Mouse (Mus musculus): Measurements from ENCODE around the gene Slc30a5.
"Not testable (repeated sequence)": the region's sequence is repeated elsewhere in the genome, so short reads cannot be mapped to it uniquely, and the experiment has no call there.

Slc30a5 gene

GRCm38 (mm10) chr13:100832741-100833639 is at the start of gene Slc30a5:
Gene Slc30a5, minus strand, starts transcription at chr13:100833427.
- peak; percentile 95 for DNase-seq (ENCODE audit: extremely low spot score, low read depth, low spot score)

GRCm38 (mm10) chr13:100881944-100882343 is 48.7 kb upstream of the Slc30a5 start:
- DNase-seq (ENCODE audit: extremely low spot score, low read depth, low spot score): no peak

DNA sequence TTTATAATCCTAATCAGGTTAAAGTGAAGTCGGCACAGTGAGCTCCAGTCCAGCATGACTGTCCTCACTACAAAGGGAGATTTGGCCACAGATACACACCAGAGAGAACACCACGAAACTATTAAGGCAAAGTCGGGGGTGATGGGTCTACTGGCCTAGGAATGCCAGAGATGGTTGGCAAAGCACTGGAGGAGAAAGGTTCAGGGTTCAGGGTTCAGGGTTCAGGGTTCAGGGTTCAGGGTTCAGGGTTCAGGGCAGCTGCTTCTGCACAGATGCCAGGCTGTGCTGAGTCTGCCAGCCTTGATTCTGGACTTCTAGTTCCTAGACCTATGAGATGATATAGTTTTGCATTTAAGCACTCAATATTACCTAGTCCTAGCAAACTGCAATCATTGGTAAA is 46.6 kb upstream of the Slc30a5 start:
- no peak for DNase-seq (ENCODE audit: extremely low spot score, low read depth, low spot score)

DNA sequence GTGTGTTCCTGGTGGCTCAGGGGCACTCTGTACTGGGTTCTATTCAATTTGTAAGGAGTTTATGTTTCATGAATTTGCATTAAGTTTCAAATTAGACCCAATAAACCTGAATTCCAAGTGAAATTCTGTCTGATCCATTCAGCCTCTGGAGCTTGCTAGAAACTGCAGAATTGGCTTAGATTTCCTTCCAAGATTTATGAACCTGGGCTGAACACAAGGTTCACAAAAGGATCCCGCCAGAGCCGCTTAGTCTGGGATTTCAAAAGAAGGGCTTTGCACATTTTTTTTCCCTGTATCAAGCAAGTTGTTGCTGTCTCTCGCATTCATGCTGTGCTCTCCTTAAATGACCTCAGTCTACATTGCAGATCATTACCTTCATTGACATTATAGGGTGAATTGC is 46.1 kb upstream of the Slc30a5 start:
- no peak for DNase-seq (ENCODE audit: extremely low spot score, low read depth, low spot score)

GRCm38 (mm10) chr13:100878264-100878663 is 45.0 kb upstream of the Slc30a5 start:
- DNase-seq (ENCODE audit: extremely low spot score, low read depth, low spot score): no peak

- DNase-seq (ENCODE audit: extremely low spot score, low read depth, low spot score): no peak
Observed at GRCm38 (mm10) chr13:100877703-100878102, 44.5 kb upstream of the Slc30a5 start.

- no peak for DNase-seq (ENCODE audit: extremely low spot score, low read depth, low spot score)
Observed at GRCm38 (mm10) chr13:100875103-100875502, 41.9 kb upstream of the Slc30a5 start.

- DNase-seq (ENCODE audit: extremely low spot score, low read depth, low spot score): no peak
Observed at GRCm38 (mm10) chr13:100874588-100874987, 41.4 kb upstream of the Slc30a5 start.

DNA sequence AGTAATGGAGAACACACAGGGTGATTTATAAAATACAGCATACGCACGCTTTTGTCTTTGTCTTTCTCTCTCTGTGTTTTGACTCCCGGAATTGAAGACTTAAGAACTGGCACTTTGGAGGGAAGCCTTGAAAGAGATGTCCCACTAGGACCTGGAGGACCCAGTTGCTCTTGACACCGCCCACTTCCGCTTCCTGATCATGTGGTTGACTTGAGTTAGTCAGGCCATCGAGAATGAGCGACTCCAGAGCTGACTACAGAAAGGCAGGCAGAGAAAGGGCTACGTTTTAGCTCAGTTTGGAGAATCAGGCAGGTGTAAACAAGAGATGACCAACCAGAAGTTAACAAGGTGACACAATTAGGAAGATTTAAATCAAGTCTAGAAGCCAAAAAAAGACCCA is 40.3 kb upstream of the Slc30a5 start:
- DNase-seq (ENCODE audit: extremely low spot score, low read depth, low spot score): no peak

DNA sequence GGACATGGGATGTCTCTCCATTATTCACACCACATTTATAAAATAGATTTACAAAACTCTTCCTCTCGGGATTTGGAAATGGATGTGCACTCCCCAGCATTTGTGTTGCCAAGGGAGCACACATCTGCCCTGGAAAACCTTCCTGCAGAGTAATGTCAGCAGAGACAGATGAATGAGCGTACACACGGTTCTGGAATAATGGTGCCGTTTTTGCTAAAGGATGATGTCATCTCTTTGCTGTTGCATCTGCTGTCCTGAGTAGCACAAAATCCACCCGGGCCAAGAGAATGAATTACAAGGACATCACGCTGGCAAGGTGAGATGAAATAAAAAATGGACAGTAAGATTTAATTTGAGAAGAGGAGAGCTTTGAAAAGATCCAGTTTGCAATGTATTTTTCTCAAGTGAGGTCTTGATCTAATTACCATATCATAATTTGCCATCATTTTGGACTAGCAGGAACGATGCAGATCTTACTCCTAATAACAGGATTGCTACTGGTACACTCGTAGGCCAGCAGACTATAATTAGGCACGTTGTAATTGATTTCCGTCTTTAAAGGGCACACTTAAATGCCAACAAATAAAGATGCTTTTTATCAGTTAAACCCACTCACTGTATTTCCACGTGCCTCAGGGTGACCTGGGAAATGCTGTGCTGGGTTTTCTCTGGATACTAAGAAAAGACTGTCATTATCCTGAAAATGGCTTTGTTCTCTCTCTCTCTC is 38.4 kb upstream of the Slc30a5 start:
- no peak for DNase-seq (ENCODE audit: extremely low spot score, low read depth, low spot score)

GRCm38 (mm10) chr13:100869813-100870212 is 36.6 kb upstream of the Slc30a5 start:
- no peak for DNase-seq (ENCODE audit: extremely low spot score, low read depth, low spot score)

- no peak for DNase-seq (ENCODE audit: extremely low spot score, low read depth, low spot score)
Observed at GRCm38 (mm10) chr13:100866311-100866710, 33.1 kb upstream of the Slc30a5 start.

DNA sequence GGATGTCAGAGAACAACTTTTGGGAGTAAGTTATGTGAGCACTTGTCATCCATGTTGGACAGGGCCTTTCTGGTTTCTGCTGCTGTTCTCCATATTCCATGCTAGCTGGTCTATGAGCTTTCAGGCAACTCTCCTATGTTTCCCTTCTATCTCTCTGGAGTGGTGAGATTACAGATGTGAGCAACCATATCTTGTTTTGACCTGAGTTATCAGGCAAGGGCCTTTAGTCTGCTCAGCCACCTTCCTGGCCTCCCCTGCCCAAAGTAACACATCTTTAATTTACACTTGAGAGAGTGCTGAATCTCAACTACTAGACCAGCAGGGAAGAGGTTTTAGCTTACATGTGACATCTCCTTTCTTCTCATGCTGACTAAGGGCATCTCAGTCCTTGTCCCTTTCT is 32.5 kb upstream of the Slc30a5 start:
- DNase-seq (ENCODE audit: extremely low spot score, low read depth, low spot score): no peak

GRCm38 (mm10) chr13:100863914-100864313 is 30.7 kb upstream of the Slc30a5 start:
- DNase-seq (ENCODE audit: extremely low spot score, low read depth, low spot score): not testable (repeated sequence)

DNA sequence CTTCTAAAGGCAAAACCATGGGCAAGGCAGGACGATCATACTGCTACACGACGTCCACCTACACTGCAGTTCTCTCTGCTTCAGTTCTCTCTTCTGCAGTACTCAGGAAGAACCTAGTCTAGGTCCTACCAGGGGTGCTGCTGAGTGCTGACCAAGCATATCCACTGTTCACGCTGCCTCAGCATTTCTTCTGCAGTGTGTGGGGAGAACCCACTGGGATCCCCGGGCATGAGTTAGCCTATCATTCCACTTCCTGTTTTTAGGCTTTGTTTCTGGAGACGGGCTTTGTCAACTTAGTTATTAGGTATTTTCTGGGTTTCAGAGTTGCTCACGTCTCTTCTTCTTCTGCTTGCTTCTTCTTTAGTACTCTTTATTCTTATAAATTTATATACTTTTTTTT is 25.9 kb upstream of the Slc30a5 start:
- no peak for DNase-seq (ENCODE audit: extremely low spot score, low read depth, low spot score)

GRCm38 (mm10) chr13:100854174-100854573 is 20.9 kb upstream of the Slc30a5 start:
- DNase-seq (ENCODE audit: extremely low spot score, low read depth, low spot score): peak; percentile 70

DNA sequence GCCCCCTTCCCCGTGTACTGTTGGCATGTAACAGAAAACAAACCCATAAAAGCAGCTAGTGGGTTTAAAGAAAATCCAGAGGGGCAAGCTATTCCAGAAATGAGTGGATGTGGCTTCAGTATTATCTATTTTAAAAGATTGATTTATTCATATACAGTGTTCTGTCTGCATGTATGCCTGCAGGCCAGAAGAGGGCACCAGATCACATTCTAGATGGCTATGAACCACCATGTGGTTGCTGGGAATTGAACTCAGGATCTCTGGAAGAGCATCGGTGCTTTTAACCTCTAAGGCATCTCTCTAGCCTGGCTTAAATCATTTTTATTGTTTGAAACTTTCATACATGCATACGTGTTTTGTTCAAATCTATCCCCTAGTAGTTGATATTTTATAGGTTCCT is 19.9 kb upstream of the Slc30a5 start:
- DNase-seq (ENCODE audit: extremely low spot score, low read depth, low spot score): no peak

GRCm38 (mm10) chr13:100849137-100849536 is 15.9 kb upstream of the Slc30a5 start:
- DNase-seq (ENCODE audit: extremely low spot score, low read depth, low spot score): no peak

DNA sequence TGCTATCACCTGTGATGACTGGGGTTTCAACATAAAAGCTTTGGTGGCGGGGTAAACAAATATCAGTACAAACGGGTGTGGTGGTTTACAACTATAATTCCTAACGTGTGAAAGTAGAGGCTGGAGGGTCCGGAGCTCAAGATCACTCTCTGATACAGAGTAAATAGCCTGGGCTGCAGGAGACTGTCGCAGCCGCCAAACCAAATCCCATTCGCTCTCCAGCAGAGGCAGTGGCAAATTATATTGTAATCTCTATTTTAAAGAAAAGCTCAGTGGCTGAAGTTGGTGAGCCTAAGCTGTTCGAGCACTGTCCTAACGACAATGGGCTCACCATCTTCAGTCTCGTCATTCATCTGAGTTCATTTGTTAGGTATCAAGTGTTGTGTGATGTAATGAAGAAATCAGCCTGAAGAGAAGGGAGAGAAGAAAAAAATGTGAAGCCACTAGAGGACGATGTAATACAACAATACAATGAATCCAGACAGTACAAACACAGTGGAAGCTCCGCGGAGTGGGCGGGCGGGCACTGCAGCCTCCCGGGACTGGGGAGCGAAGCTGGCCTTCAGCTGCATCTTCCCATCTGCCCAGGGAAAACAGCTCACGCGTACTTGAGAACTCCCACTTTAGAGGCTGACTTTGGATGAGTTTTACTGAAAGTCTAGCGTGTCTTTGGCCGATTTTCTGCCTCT is 13.8 kb upstream of the Slc30a5 start:
- no peak for DNase-seq (ENCODE audit: extremely low spot score, low read depth, low spot score)

DNA sequence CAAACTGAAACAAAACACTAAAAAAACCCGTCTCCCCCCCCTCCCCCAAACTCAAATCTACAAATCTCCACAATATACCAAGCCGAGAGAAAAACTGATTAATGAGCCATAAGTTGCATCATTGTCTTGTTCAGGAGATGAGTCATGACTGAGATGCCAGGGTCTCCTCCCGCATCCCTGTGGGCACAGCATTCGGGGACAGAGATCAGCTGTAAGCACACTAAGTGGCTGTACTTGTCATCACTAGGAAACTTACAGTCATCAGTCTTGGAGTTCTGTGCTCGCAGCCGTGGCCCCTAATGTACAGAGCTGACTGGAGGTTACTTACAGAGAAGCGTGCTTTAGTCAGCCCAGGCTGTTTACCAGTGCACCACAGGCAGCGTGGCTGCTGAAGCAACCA is 13.0 kb upstream of the Slc30a5 start:
- no peak for DNase-seq (ENCODE audit: extremely low spot score, low read depth, low spot score)

- DNase-seq (ENCODE audit: extremely low spot score, low read depth, low spot score): no peak
Observed at GRCm38 (mm10) chr13:100843944-100844343, 10.7 kb upstream of the Slc30a5 start.

All from hindlimb bud, embryonic 11.5 days (tissue).